Mouse (Mus musculus): ENCODE measurements around the gene C2. TPM values are rescaled to one million over a fixed set of nuclear protein-coding genes. Genes with fewer than 3 reads are reported as not detected.

The C2 gene
- polyA plus RNA-seq (2016; fragmentation: Nextera tagmentation; extraction: Ambion mirVana): 0.24 and 0.35 TPM in 2 replicates

- H3K4me3 ChIP-seq: peak within 1 kb of the TSS; percentile 90
- peak; percentile 42 for ATAC-seq (ENCODE audit: insufficient number of reproducible peaks, low FRiP score)
These were observed at the start of gene C2, which contains the start of gene Ehmt2 for GRCm38 (mm10) chr17:34898160-34898586. Gene C2, minus strand, starts transcription at chr17:34898265. Gene Ehmt2, plus strand, starts transcription at chr17:34898469.

GRCm38 (mm10) chr17:34947606-34948005, 49.5 kb upstream of the C2 start:
- ATAC-seq (ENCODE audit: insufficient number of reproducible peaks, low FRiP score): no peak
- Histone ChIP-seq H3K27me3 (replicated peaks) (no peaks in the 10 kb centered on the region), H3K9me3 (replicated peaks) (no peaks in the 10 kb centered on the region), H3K4me1 (replicated peaks) (peaks cover 18% of the 10 kb centered on the region), H3K4me3 (no peak overlapping the region), H3K36me3 (peaks cover 23% of the 10 kb centered on the region), H3K27ac (ENCODE audit: poor library complexity, severe bottlenecking) (no peak overlapping the region), H3K4me2 (no peak overlapping the region), H3K9ac (no peak overlapping the region)
- WGBS: 26% methylated on average over 8 of the region's 8 CpGs

More at GRCm38 (mm10) chr17:34898160-34898586, at the start of gene C2, which contains the start of gene Ehmt2:
- H3K9me3 ChIP-seq (replicated peaks): no peaks in the 10 kb centered on the region
- peaks cover 27% of the 10 kb centered on the region for H3K36me3 ChIP-seq
- H3K9ac ChIP-seq: peak within 1 kb of the TSS; percentile 97
- H3K27ac ChIP-seq (ENCODE audit: poor library complexity, severe bottlenecking): peak within 1 kb of the TSS; percentile 90
- H3K4me2 ChIP-seq: peak within 1 kb of the TSS; percentile 92
- H3K27me3 ChIP-seq (replicated peaks): no peaks in the 10 kb centered on the region
- H3K4me1 ChIP-seq (replicated peaks): peaks cover 36% of the 10 kb centered on the region
- WGBS: under 1% methylated on average over 39 of the region's 44 CpGs

GRCm38 (mm10) chr17:34946486-34947140, 48.5 kb upstream of the C2 start:
- no peaks in the 10 kb centered on the region for H3K9me3 ChIP-seq (replicated peaks)
- H3K4me3 ChIP-seq: no peak overlapping the region
- 86% methylated on average over 5 of the region's 5 CpGs for WGBS
- no peak overlapping the region for H3K9ac ChIP-seq
- peaks cover 21% of the 10 kb centered on the region for H3K4me1 ChIP-seq (replicated peaks)
- H3K36me3 ChIP-seq: peaks cover 23% of the 10 kb centered on the region
- H3K27ac ChIP-seq (ENCODE audit: poor library complexity, severe bottlenecking): no peak overlapping the region
- H3K27me3 ChIP-seq (replicated peaks): no peaks in the 10 kb centered on the region
- no peak for ATAC-seq (ENCODE audit: insufficient number of reproducible peaks, low FRiP score)
- H3K4me2 ChIP-seq: no peak overlapping the region

GRCm38 (mm10) chr17:34944362-34944761, 46.3 kb upstream of the C2 start:
- peaks cover 9% of the 10 kb centered on the region for H3K4me1 ChIP-seq (replicated peaks)
- H3K9me3 ChIP-seq (replicated peaks): no peaks in the 10 kb centered on the region
- H3K27ac ChIP-seq (ENCODE audit: poor library complexity, severe bottlenecking): no peak overlapping the region
- no peak overlapping the region for H3K9ac ChIP-seq
- no peak overlapping the region for H3K4me3 ChIP-seq
- no peak overlapping the region for H3K4me2 ChIP-seq
- H3K36me3 ChIP-seq: peaks cover 1% of the 10 kb centered on the region
- H3K27me3 ChIP-seq (replicated peaks): no peaks in the 10 kb centered on the region
- ATAC-seq (ENCODE audit: insufficient number of reproducible peaks, low FRiP score): no peak

GRCm38 (mm10) chr17:34943128-34943815, 45.2 kb upstream of the C2 start:
- no peak overlapping the region for H3K4me3 ChIP-seq
- H3K27me3 ChIP-seq (replicated peaks): no peaks in the 10 kb centered on the region
- ATAC-seq (ENCODE audit: insufficient number of reproducible peaks, low FRiP score): no peak
- no peaks in the 10 kb centered on the region for H3K9me3 ChIP-seq (replicated peaks)
- H3K4me2 ChIP-seq: no peak overlapping the region
- H3K27ac ChIP-seq (ENCODE audit: poor library complexity, severe bottlenecking): no peak overlapping the region
- H3K9ac ChIP-seq: no peak overlapping the region
- WGBS: 72% methylated on average over 4 of the region's 4 CpGs
- H3K4me1 ChIP-seq (replicated peaks): peaks cover 9% of the 10 kb centered on the region
- no peaks in the 10 kb centered on the region for H3K36me3 ChIP-seq

- H3K27me3 ChIP-seq (replicated peaks): no peaks in the 10 kb centered on the region
- H3K4me1 ChIP-seq (replicated peaks): peaks cover 9% of the 10 kb centered on the region
- H3K9ac ChIP-seq: peak overlapping the region; percentile 59; the same call in 1 of the 2 replicates
- H3K27ac ChIP-seq (ENCODE audit: poor library complexity, severe bottlenecking): peak overlapping the region; percentile 61
- peak; percentile 77 for ATAC-seq (ENCODE audit: insufficient number of reproducible peaks, low FRiP score)
- 7% methylated on average over 15 of the region's 15 CpGs for WGBS
- H3K9me3 ChIP-seq (replicated peaks): no peaks in the 10 kb centered on the region
- H3K4me3 ChIP-seq: peak overlapping the region; percentile 45
- peaks cover 4% of the 10 kb centered on the region; the same call in 1 of the 2 replicates for H3K36me3 ChIP-seq
- H3K4me2 ChIP-seq: peak overlapping the region; percentile 73
These were observed 43.4 kb upstream of the C2 start for GRCm38 (mm10) chr17:34941344-34942041.

GRCm38 (mm10) chr17:34937960-34938505, 40.0 kb upstream of the C2 start:
- no peaks in the 10 kb centered on the region for H3K27me3 ChIP-seq (replicated peaks)

GRCm38 (mm10) chr17:34934830-34935229, 36.8 kb upstream of the C2 start:
- Histone ChIP-seq H3K9ac (0 out of 2 replicates have a peak overlapping the region, but pooled peaks have one; percentile 13), H3K27me3 (replicated peaks) (no peaks in the 10 kb centered on the region), H3K27ac (ENCODE audit: poor library complexity, severe bottlenecking) (no peak overlapping the region), H3K4me1 (replicated peaks) (peaks cover 15% of the 10 kb centered on the region), H3K4me2 (no peak overlapping the region), H3K36me3 (peaks cover 25% of the 10 kb centered on the region), H3K9me3 (replicated peaks) (no peaks in the 10 kb centered on the region), H3K4me3 (no peak overlapping the region)
- ATAC-seq (ENCODE audit: insufficient number of reproducible peaks, low FRiP score): no peak
- WGBS: 40% methylated on average over 8 of the region's 8 CpGs

More at GRCm38 (mm10) chr17:34937960-34938505, 40.0 kb upstream of the C2 start:
- H3K4me1 ChIP-seq (replicated peaks): peaks cover 9% of the 10 kb centered on the region
- no peak for ATAC-seq (ENCODE audit: insufficient number of reproducible peaks, low FRiP score)
- H3K4me2 ChIP-seq: no peak overlapping the region
- no peak overlapping the region for H3K4me3 ChIP-seq
- H3K9ac ChIP-seq: no peak overlapping the region
- 78% methylated on average over 6 of the region's 6 CpGs for WGBS
- no peaks in the 10 kb centered on the region for H3K9me3 ChIP-seq (replicated peaks)
- no peak overlapping the region for H3K27ac ChIP-seq (ENCODE audit: poor library complexity, severe bottlenecking)
- peaks cover 25% of the 10 kb centered on the region for H3K36me3 ChIP-seq

- no peak overlapping the region for H3K4me3 ChIP-seq
- H3K27me3 ChIP-seq (replicated peaks): no peaks in the 10 kb centered on the region
- H3K36me3 ChIP-seq: peaks cover 25% of the 10 kb centered on the region
- WGBS: 72% methylated on average over 24 of the region's 24 CpGs
- H3K9ac ChIP-seq: no peak overlapping the region
- no peak for ATAC-seq (ENCODE audit: insufficient number of reproducible peaks, low FRiP score)
- H3K9me3 ChIP-seq (replicated peaks): no peaks in the 10 kb centered on the region
- peaks cover 15% of the 10 kb centered on the region for H3K4me1 ChIP-seq (replicated peaks)
- H3K4me2 ChIP-seq: no peak overlapping the region
- no peak overlapping the region for H3K27ac ChIP-seq (ENCODE audit: poor library complexity, severe bottlenecking)
These were observed 36.0 kb upstream of the C2 start for GRCm38 (mm10) chr17:34934031-34934430.

GRCm38 (mm10) chr17:34932287-34932686, 34.2 kb upstream of the C2 start:
- Histone ChIP-seq H3K27me3 (replicated peaks) (no peaks in the 10 kb centered on the region), H3K36me3 (peaks cover 23% of the 10 kb centered on the region), H3K4me3 (peak overlapping the region; percentile 70), H3K9me3 (replicated peaks) (no peaks in the 10 kb centered on the region), H3K4me2 (peak overlapping the region; percentile 90), H3K4me1 (replicated peaks) (peaks cover 19% of the 10 kb centered on the region), H3K9ac (peak overlapping the region; percentile 79), H3K27ac (ENCODE audit: poor library complexity, severe bottlenecking) (no peak overlapping the region)
- no peak for ATAC-seq (ENCODE audit: insufficient number of reproducible peaks, low FRiP score)
- 82% methylated on average over 8 of the region's 8 CpGs for WGBS

- WGBS: 15% methylated on average over 14 of the region's 14 CpGs
- Histone ChIP-seq H3K9me3 (replicated peaks) (no peaks in the 10 kb centered on the region), H3K9ac (peak overlapping the region; percentile 79), H3K36me3 (peaks cover 21% of the 10 kb centered on the region), H3K4me3 (peak overlapping the region; percentile 70), H3K4me2 (peak overlapping the region; percentile 90), H3K27me3 (replicated peaks) (no peaks in the 10 kb centered on the region), H3K4me1 (replicated peaks) (peaks cover 19% of the 10 kb centered on the region), H3K27ac (ENCODE audit: poor library complexity, severe bottlenecking) (no peak overlapping the region)
- ATAC-seq (ENCODE audit: insufficient number of reproducible peaks, low FRiP score): peak; percentile 3; the same call in 1 of the 2 replicates
These were observed 33.7 kb upstream of the C2 start for GRCm38 (mm10) chr17:34931735-34932098.
